Mouse (Mus musculus): ENCODE results near the gene Gm17409. TPM values are rescaled to one million over a fixed set of nuclear protein-coding genes. Genes with fewer than 3 reads are reported as not detected.
A peak's percentile ranks its signal among the peaks of the same experiment; 100 is the strongest.

The Gm17409 gene
- total RNA-seq (2021): not detected in 2 replicates
- long read RNA-seq, experiment 1: 0 reads
- long read RNA-seq, experiment 2: 0 reads

- no peak for DNase-seq
Measured at GRCm38 (mm10) chr2:58469816-58470215, at the start of gene Gm17409. TSS of gene Gm17409 (plus strand) at chr2:58470116.

- no peak for DNase-seq
Measured at GRCm38 (mm10) chr2:58423319-58423718, 46.6 kb upstream of the Gm17409 start.

GRCm38 (mm10) chr2:58425436-58426004 lies 44.4 kb upstream of the Gm17409 start:
- DNase-seq: no peak

GRCm38 (mm10) chr2:58432211-58432610 lies 37.7 kb upstream of the Gm17409 start:
- DNase-seq: no peak

GRCm38 (mm10) chr2:58433317-58433716 lies 36.6 kb upstream of the Gm17409 start:
- no peak for DNase-seq

- no peak for DNase-seq
Measured at GRCm38 (mm10) chr2:58434438-58434837, 35.5 kb upstream of the Gm17409 start.

GRCm38 (mm10) chr2:58435507-58435906 lies 34.4 kb upstream of the Gm17409 start:
- no peak for DNase-seq

- DNase-seq: peak; percentile 22
Measured at GRCm38 (mm10) chr2:58436911-58437310, 33.0 kb upstream of the Gm17409 start.

GRCm38 (mm10) chr2:58443163-58443562 lies 26.8 kb upstream of the Gm17409 start:
- DNase-seq: no peak

- DNase-seq: no peak
Measured at GRCm38 (mm10) chr2:58447001-58447400, 22.9 kb upstream of the Gm17409 start.

- DNase-seq: no peak
Measured at GRCm38 (mm10) chr2:58454095-58454865, 15.6 kb upstream of the Gm17409 start.

GRCm38 (mm10) chr2:58456843-58457487 lies 13.0 kb upstream of the Gm17409 start:
- peak; percentile 31 for DNase-seq

- DNase-seq: no peak
Measured at GRCm38 (mm10) chr2:58457488-58457865, 12.4 kb upstream of the Gm17409 start.

- DNase-seq: peak; percentile 74
Measured at GRCm38 (mm10) chr2:58458820-58459371, 11.0 kb upstream of the Gm17409 start.

- DNase-seq: no peak
Measured at GRCm38 (mm10) chr2:58470290-58470689, 374 bp downstream of the Gm17409 start.

GRCm38 (mm10) chr2:58475578-58475977 lies 5.7 kb downstream of the Gm17409 start:
- no peak for DNase-seq

- peak; percentile 90 for DNase-seq
Measured at GRCm38 (mm10) chr2:58476956-58477715, 7.2 kb downstream of the Gm17409 start.

- no peak for DNase-seq
Measured at GRCm38 (mm10) chr2:58478144-58478543, 8.2 kb downstream of the Gm17409 start.

GRCm38 (mm10) chr2:58479536-58479935 lies 9.6 kb downstream of the Gm17409 start:
- DNase-seq: no peak

GRCm38 (mm10) chr2:58480764-58481163 lies 10.8 kb downstream of the Gm17409 start:
- peak; percentile 43 for DNase-seq

- DNase-seq: no peak
Measured at GRCm38 (mm10) chr2:58481450-58482100, 11.7 kb downstream of the Gm17409 start.

All from adrenal gland, postnatal 14 days (tissue).